Mouse (Mus musculus): ENCODE data around the gene Gm17067. TPM values are rescaled to one million over a fixed set of nuclear protein-coding genes. Genes with fewer than 3 reads are reported as not detected.

Gene Gm17067
- not detected in 2 replicates for polyA plus RNA-seq (2012; rRNA removed; ENCODE audit: low replicate concordance)

GRCm38 (mm10) chr7:42726917-42727316 lies at the start of gene Gm17067:
Gene Gm17067 (minus strand): TSS chr7:42727017.

GRCm38 (mm10) chr7:42692362-42693158 lies 34.3 kb downstream of the Gm17067 start, which contains the start of gene Zfp975:
Gene Zfp975 (minus strand): TSS chr7:42692742.

Other genes with a start within 250 kb of the Gm17067 start
- 4.2 and 6.7 TPM in 2 replicates for gene Zfp141, start 221.3 kb downstream of the Gm17067 start, polyA plus RNA-seq (2012; rRNA removed; ENCODE audit: low replicate concordance)
- gene Gm21028, start 148.4 kb downstream of the Gm17067 start, polyA plus RNA-seq (2012; rRNA removed; ENCODE audit: low replicate concordance) = not detected in 2 replicates
- not detected in 2 replicates for gene Zfp977, start 134.5 kb downstream of the Gm17067 start, polyA plus RNA-seq (2012; rRNA removed; ENCODE audit: low replicate concordance)
- 0.11 and 0.37 TPM in 2 replicates for gene Zfp976, start 84.4 kb downstream of the Gm17067 start, polyA plus RNA-seq (2012; rRNA removed; ENCODE audit: low replicate concordance)
- 0.18 and 0.60 TPM in 2 replicates for gene Zfp975, start 34.3 kb downstream of the Gm17067 start, polyA plus RNA-seq (2012; rRNA removed; ENCODE audit: low replicate concordance)
- not detected in 2 replicates for gene Vmn2r62, start 66.5 kb upstream of the Gm17067 start, polyA plus RNA-seq (2012; rRNA removed; ENCODE audit: low replicate concordance)
- not detected in 2 replicates for gene Gm2381, start 140.2 kb upstream of the Gm17067 start, polyA plus RNA-seq (2012; rRNA removed; ENCODE audit: low replicate concordance)
- not detected in 2 replicates for gene Vmn2r63, start 206.8 kb upstream of the Gm17067 start, polyA plus RNA-seq (2012; rRNA removed; ENCODE audit: low replicate concordance)